Mouse (Mus musculus) heart, postnatal 25 days (tissue): Measurements from ENCODE around the gene Clcf1. TPM values are rescaled to one million over a fixed set of nuclear protein-coding genes. Genes with fewer than 3 reads are reported as not detected.

Experiments used
- microRNA-seq: library from miRNA; unstranded; fragments of <30 nt; microRNA quantifications from one replicate; pipeline ENCODE4 v1.2.0, GENCODE M21; 2022
- total RNA-seq, 2 experiments: library from RNA; stranded (reverse); gene quantifications; 2 replicates each; pipeline ENCODE4 v1.2.3; 2021

Clcf1 gene
- total RNA-seq, 2 experiments from 2014 or later: 0.94 to 2.0 TPM

Small RNAs within 50 kb of the gene (microRNA-seq; reads per million reads assigned to microRNA genes)
- gene Gm26115: not detected
- 1.1 reads per million for gene Mir6985

Other genes starting within 250 kb of the Clcf1 start
- gene Aldh3b2, start 241.9 kb upstream of the Clcf1 start, total RNA-seq: under 1 TPM; 0.14 to 0.23 TPM
- 10 to 100 TPM; 20.3 to 21.5 TPM for gene Acy3, start 227.7 kb upstream of the Clcf1 start, total RNA-seq
- gene Tbx10, start 221.5 kb upstream of the Clcf1 start, total RNA-seq: not detected
- 100 to 1,000 TPM; 109 to 118 TPM for gene Nudt8, start 213.7 kb upstream of the Clcf1 start, total RNA-seq
- 1 to 10 TPM; 2.0 to 2.2 TPM for gene Gm49405, start 213.6 kb upstream of the Clcf1 start, total RNA-seq
- 100 to 1,000 TPM; 148 to 152 TPM for gene Doc2g, start 210.9 kb upstream of the Clcf1 start, total RNA-seq
- gene Ndufv1, start 201.4 kb upstream of the Clcf1 start, total RNA-seq: 1,000 to 10,000 TPM; 1,136 to 1,167 TPM
- 100 to 1,000 TPM; 321 to 327 TPM for gene Gstp1, start 176.3 kb upstream of the Clcf1 start, total RNA-seq
- 100 to 1,000 TPM in 1 of 2 experiments, 10 to 100 TPM in 1; 87.8 to 116 TPM for gene Gstp2, start 168.2 kb upstream of the Clcf1 start, total RNA-seq
- gene Gstp3, start 154.7 kb upstream of the Clcf1 start, total RNA-seq: not detected
- not detected for gene Cabp2, start 132.7 kb upstream of the Clcf1 start, total RNA-seq
- 10 to 100 TPM; 36.6 to 45.1 TPM for gene Cdk2ap2, start 117.1 kb upstream of the Clcf1 start, total RNA-seq
- 10 to 100 TPM; 20.8 to 22.1 TPM for gene Pitpnm1, start 114.2 kb upstream of the Clcf1 start, total RNA-seq
- gene Aip, start 88.4 kb upstream of the Clcf1 start, total RNA-seq: 10 to 100 TPM; 54.2 to 56.8 TPM
- not detected for gene Gpr152, start 74.5 kb upstream of the Clcf1 start, total RNA-seq
- gene Cabp4, start 70.2 kb upstream of the Clcf1 start, total RNA-seq: under 1 TPM in 1 of 2 experiments, not detected in 1; 0.31 TPM
- gene Coro1b, start 65.6 kb upstream of the Clcf1 start, total RNA-seq: 10 to 100 TPM; 53.4 to 57.6 TPM
- 1 to 10 TPM in 1 of 2 experiments, under 1 TPM in 1; 0.94 to 1.5 TPM for gene Ptprcap, start 60.6 kb upstream of the Clcf1 start, total RNA-seq
- 10 to 100 TPM; 16.5 to 16.8 TPM for gene Rps6kb2, start 50.9 kb upstream of the Clcf1 start, total RNA-seq
- 10 to 100 TPM; 33.5 to 34.1 TPM for gene Carns1, start 38.8 kb upstream of the Clcf1 start, total RNA-seq
- 1 to 10 TPM; 9.2 to 9.3 TPM for gene Tbc1d10c, start 23.0 kb upstream of the Clcf1 start, total RNA-seq
- 100 to 1,000 TPM; 337 TPM for gene Ppp1ca, start 22.2 kb upstream of the Clcf1 start, total RNA-seq
- 1 to 10 TPM; 5.3 to 5.8 TPM for gene Rad9a, start 12.6 kb upstream of the Clcf1 start, total RNA-seq
- not detected for gene AC109138.7, start 119 bp downstream of the Clcf1 start, total RNA-seq
- gene Pold4, start 17.7 kb downstream of the Clcf1 start, total RNA-seq: 10 to 100 TPM in 1 of 2 experiments, 1 to 10 TPM in 1; 9.7 to 11.1 TPM
- 1 to 10 TPM; 5.8 to 6.6 TPM for gene Ssh3, start 54.9 kb downstream of the Clcf1 start, total RNA-seq
- 1 to 10 TPM; 1.2 to 1.5 TPM for gene Ankrd13d, start 68.9 kb downstream of the Clcf1 start, total RNA-seq
- gene Grk2, start 92.0 kb downstream of the Clcf1 start, total RNA-seq: 10 to 100 TPM; 49.3 to 57.9 TPM
- gene Kdm2a, start 184.0 kb downstream of the Clcf1 start, total RNA-seq: 10 to 100 TPM; 35.3 to 44.0 TPM
- gene Rhod, start 225.2 kb downstream of the Clcf1 start, total RNA-seq: 1 to 10 TPM; 4.6 to 6.4 TPM